Mouse (Mus musculus) CD4-positive, CD25-positive, alpha-beta regulatory T cell, adult 2 months (primary cell): Measurements from ENCODE around the gene Ptrhd1.
"Not testable (repeated sequence)": the region's sequence is repeated elsewhere in the genome, so short reads cannot be mapped to it uniquely, and the experiment has no call there.

Source experiments
- DNase-seq: peaks from one replicate; pipeline ENCODE4 v3.0.0-alpha.2; 2012; ENCODE audit warnings: low read depth, low spot score

Ptrhd1 gene

DNA sequence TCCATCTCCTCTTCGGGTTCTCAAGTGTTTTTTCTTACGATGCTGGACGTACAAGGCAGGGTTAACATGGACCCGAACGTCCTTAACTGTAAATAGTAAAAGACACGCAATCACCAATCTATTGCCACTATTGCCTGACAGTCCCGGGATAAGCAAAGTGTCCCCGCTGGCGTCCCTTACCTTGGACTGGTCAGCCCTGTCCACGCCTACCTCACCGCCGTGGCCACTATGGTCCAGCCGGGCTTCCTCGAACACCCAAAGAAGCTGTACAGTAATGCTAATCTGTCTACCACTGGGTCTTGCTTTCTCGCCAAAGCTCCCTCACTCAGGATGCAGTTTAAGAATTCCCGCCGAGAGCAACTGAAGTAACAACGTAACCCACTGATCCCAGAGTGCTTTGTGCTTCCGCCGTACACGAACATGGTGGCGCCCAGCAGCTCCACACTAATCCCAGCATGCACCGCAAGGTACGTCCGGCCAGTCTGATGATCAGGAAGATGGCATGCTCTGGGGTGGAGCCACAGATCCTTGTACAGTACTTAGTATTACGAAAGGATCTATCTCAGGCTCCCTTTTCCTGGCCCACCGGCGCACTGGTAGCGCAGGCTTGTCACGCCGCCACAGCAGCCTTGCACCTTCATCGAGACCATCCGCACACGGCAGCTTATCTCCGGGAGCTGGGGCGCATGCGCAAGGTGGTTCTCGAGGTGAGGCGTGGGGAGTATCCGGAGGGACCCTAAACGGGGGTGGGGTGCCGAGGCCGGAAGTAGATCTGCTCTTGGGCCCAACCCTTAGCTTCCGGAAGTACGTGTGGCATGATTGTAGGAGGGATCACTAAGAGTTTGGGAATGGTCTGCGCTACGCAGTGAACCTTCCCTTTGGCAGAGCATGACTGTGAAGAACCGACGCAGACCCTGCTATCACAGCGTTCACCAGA is at the start of gene Ptrhd1, which contains the start of gene Cenpo:
Ptrhd1 (plus strand) TSS at position 456 of the 937 bp plus-strand sequence.
Cenpo (minus strand) TSS at position 723 of the 937 bp plus-strand sequence.
- peak; percentile 97 for DNase-seq

DNA sequence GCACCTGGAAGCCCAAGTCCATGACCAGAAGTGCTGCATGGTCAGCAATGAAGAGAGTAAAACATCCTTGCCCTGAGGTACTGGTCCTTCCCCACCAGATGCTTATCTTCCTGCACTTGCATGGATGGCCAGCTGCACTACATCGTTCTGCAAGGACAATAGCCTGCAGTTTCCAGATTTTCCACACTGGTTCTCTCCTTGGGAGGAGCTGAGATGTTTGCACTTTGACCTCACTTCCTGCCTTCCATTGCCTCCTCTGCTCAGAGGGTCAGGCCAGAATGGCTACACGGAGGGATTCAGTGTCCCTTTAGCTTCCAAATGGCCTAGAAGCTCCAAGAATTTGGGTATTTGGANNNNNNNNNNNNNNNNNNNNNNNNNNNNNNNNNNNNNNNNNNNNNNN is 49.2 kb upstream of the Ptrhd1 start:
- no peak for DNase-seq

DNA sequence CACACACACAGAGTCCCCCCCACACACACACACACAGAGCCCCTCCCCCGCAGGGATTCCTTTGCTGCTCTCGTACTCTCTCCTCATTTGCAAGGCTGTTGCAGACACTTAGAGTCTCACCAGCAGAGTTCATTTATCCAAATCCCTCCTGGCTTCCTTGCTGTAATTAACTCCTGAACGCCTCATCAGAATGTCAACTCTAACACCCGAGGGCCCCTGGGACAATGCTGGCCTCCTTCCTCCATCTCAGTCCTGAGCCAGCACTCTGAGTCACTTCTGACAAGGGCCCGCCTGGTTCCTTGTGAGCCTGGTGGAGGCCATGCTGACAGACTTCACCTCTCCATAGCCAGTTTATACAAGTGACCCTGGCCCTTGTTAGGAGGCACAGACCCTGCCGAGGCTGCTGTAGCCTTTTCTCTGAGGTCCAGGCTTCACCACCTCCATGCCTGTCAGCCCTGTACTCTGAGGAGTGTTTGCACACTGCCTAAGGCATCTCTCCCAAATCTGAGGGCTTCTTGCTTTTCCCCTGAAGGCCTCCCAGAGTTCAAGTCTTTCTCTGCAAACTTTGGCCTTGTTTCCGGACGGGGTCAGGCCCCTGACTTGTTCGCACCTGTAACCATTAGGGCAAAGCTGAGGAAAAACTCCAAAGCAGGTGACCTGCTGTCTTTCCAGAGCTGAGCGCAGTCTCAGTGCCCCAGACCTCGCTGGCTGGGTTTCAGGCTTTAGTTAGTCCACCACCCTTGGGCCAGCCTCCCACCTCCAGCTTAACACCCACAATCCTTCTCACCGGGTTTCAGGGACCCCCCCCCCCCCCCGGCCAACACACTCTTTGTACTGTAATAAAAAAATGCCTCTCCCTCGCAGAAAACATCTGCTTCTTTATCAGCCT is 45.4 kb upstream of the Ptrhd1 start:
- DNase-seq: peak; percentile 8

- DNase-seq: peak; percentile 37
Measured at GRCm38 (mm10) chr12:4189060-4189447, 44.8 kb upstream of the Ptrhd1 start.

DNA sequence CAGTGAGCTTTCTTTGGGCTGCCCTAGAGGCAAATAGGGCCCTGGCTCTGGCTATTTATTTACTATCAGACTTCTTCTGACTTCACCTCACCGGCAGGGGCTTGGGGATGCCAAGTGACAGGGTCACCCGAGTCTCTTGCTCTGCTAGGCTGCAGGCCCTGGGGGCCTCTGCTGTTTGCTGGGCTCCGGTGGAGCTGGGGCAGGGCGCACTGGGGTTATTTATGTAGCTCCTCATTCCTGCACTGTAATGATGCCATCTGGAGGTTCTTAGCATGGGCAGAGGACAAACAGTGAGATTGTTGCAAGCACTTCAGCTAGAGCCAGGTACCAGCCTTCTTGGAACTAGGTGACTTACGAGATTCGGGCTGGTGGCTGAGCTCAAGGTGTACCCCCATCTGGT is 41.3 kb upstream of the Ptrhd1 start:
- no peak for DNase-seq

GRCm38 (mm10) chr12:4193025-4193740 is 40.6 kb upstream of the Ptrhd1 start:
- no peak for DNase-seq

- no peak for DNase-seq
Measured at GRCm38 (mm10) chr12:4194643-4195042, 39.2 kb upstream of the Ptrhd1 start.

DNA sequence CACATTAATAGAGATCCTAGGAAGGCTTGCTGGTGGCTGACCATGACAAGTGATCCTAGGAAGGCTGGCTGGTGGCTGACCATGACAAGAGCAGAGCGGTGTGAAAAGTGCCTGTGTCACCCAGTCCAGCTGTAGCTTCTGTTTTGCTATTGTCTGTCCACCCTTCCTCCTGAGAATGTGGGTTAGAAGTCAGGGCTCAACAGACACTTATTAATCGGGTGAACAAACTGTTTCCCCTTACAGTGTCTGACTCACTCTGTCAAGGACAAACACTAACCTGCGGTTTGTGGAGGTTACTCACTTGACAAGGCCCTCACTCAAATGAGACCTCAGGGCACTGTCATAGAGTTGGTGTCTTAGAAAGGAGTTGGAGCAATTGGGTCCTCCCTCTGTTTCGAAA is 35.1 kb upstream of the Ptrhd1 start:
- no peak for DNase-seq

- no peak for DNase-seq
Measured at GRCm38 (mm10) chr12:4199271-4199670, 34.6 kb upstream of the Ptrhd1 start.

DNA sequence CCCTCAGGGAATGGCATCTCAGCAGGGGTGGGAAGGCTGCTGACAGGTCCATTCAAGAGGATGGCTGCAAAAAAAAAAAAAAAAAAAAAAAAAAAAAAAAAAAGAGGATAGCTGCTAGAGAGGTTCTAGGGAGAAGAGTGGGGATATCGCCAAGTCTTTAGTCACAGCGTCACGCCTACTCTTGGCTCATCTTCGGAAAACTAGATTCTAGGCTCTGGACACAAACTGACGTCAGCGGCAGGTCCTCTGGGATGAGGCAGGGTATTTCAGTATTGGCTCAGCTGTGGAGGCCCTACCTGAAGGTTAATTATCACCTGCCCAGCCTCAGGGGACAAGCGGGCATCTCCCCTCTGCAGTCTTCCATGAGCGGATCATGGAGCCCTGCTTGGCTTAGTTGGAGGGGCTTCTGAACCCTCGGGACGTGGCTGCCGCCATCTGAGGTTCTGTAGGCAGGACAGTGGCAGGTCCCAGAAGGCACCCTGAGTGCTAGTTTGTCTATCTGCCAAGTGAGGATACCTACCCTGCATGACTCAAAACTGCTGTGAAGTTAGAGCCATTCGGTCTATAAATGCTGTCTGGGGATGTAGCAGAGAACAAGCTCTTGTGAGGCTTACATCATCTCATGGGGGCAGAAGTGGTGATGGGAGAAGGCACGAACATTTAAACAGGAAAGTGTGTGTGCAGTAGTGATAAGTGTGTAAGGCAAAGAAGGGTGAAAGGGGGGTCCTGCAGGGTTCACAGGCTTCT is 32.2 kb upstream of the Ptrhd1 start:
- DNase-seq: no peak

- no peak for DNase-seq
Measured at GRCm38 (mm10) chr12:4202206-4202605, 31.6 kb upstream of the Ptrhd1 start.

GRCm38 (mm10) chr12:4206106-4206505 is 27.7 kb upstream of the Ptrhd1 start:
- no peak for DNase-seq

GRCm38 (mm10) chr12:4208405-4209133 is 25.3 kb upstream of the Ptrhd1 start:
- DNase-seq: peak; percentile 64

GRCm38 (mm10) chr12:4209196-4209595 is 24.6 kb upstream of the Ptrhd1 start:
- DNase-seq: no peak

DNA sequence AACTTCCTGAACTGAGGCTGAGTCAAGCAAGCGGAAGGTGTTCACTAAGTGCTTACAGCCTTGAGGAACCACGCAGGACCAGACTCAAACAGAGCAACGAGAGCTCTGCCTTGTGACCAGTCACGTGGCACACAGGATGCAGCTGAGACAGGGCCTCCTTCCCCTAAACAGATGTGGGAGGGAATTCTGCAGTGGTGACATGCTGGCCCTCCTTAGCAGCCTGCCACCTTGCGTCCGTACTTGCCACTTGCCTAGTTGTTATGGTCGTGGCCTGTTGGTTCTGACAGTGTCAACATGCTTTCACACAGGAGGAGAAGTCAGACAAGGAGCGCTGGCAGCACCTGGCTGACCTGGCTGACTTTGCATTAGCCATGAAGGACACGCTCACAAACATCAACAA is 22.7 kb upstream of the Ptrhd1 start:
- peak; percentile 8 for DNase-seq

DNA sequence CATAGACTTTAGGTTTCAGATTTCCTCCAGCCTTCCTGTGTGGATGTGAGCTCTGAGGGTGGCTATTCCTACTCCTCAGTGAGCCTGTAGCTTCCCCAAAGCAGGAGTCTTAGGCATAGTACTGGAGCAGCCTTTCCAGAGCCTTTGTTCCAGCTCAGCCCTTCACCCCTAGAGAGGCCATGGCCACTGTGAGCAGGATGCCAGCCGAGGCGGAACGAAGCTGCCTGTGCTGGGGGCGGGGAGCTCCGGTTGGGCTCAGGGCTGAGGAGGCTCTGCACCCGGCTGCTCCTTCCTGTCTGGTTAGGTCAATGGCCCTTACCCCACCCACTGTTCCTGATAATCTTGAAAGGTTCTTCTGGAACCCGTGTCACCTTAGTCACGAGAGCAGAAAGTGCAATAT is 20.9 kb upstream of the Ptrhd1 start:
- DNase-seq: no peak

- DNase-seq: no peak
Measured at GRCm38 (mm10) chr12:4230156-4230555, 3.7 kb upstream of the Ptrhd1 start.

- no peak for DNase-seq
Measured at GRCm38 (mm10) chr12:4232777-4233176, 1.1 kb upstream of the Ptrhd1 start.

- DNase-seq: no peak
Measured at GRCm38 (mm10) chr12:4237481-4237880, 3.7 kb downstream of the Ptrhd1 start.

DNA sequence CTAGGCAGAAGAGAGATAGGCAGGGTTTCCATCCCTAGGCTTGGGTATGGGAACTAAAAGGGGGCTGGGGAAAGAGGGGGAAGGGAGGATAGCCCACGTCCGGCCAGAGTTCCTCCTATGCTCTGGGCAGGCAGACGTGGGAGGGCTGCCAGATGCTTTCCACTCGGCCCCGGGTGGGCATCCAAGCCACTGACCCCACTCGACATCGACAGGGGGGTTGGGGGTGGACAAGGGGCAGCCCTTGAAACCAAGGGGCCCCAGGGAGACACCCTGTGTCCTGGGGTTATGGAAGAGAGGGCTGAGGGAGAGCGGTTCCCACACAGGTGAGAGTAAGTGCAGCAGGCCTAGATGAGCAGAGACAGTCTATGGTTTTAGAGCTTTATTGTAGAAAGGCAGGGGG is 6.5 kb downstream of the Ptrhd1 start:
- not testable (repeated sequence) for DNase-seq
